Mouse (Mus musculus): ENCODE measurements around the gene Khdc1a. TPM values are rescaled to one million over a fixed set of nuclear protein-coding genes. Genes with fewer than 3 reads are reported as not detected.
"Not testable (repeated sequence)": the region's sequence is repeated elsewhere in the genome, so short reads cannot be mapped to it uniquely, and the experiment has no call there.

Khdc1a gene
- polyA plus RNA-seq, 1 experiment = not detected

DNA sequence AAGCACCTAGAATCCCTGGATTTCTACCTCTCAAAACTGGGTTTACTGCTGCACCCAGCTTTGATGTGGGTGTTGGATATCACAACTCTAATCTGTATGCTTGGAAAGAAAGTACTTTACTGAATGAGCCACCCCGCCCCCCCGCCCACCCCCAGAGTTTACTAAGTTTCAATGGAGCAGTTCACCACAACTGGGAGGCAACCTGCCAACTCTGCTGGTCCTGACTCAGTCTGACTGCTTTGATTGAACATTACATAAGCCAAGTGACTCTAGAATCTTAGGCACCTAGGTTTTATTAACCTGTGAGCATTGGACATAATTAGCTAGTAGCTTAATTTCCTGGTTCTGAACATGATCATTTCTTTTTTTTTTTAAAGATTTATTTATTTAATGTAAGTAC lies 35.1 kb upstream of the Khdc1a start:
- no peaks in the 10 kb centered on the region for H3K36me3 ChIP-seq (ENCODE audit: control insufficient read depth, insufficient read depth)
- no peaks in the 10 kb centered on the region for H3K79me2 ChIP-seq (ENCODE audit: control insufficient read depth, insufficient read depth)
- no peak overlapping the region for H3K4me3 ChIP-seq (ENCODE audit: insufficient read depth, poor library complexity, severe bottlenecking)
- TF ChIP-seq USF1 (IDR thresholded peaks at IDR 0.05; ENCODE audit: low read depth) (no peak), MAX (IDR thresholded peaks at IDR 0.05) (no peak), MYOG (IDR thresholded peaks at IDR 0.05; ENCODE audit: control insufficient read depth, extremely low read depth, insufficient read length) (no peak), CEBPB (IDR thresholded peaks at IDR 0.05; ENCODE audit: low read depth) (no peak), FOSL1 (IDR thresholded peaks at IDR 0.05; ENCODE audit: insufficient read depth, low read length, poor library complexity, severe bottlenecking) (no peak), CTCF (IDR thresholded peaks at IDR 0.05; ENCODE audit: control insufficient read depth, insufficient read depth, insufficient read length) (no peak), MYOD1 (IDR thresholded peaks at IDR 0.05; ENCODE audit: control insufficient read depth, insufficient read length, low read depth) (no peak)
- no peaks in the 10 kb centered on the region for H3K27me3 ChIP-seq (ENCODE audit: control insufficient read depth, insufficient read depth, insufficient read length)
- H3K79me3 ChIP-seq (ENCODE audit: low read depth) = no peaks in the 10 kb centered on the region
- no peak overlapping the region for H3ac ChIP-seq (ENCODE audit: control insufficient read depth, insufficient read length, low read depth)

DNA sequence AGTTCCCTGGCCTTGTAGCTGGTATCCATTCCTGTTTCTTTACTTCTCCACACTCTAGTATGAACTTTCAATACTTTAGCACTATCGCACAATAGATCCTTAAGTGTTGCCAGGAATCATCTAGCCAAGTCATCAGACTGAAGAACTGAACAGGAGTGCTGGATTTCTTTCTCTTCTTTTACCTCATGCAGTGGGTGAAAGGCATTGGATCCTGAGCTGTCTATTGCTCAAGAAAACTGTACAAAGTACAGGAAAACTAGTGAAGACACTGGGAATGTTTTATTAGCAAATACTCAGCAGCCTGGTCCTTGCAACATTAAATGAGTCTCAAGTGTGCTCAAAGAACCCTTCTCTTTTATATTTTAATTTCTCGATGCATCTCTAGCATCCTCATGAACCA lies 33.7 kb upstream of the Khdc1a start:
- H3K79me3 ChIP-seq (ENCODE audit: low read depth) = no peaks in the 10 kb centered on the region
- H3K27me3 ChIP-seq (ENCODE audit: control insufficient read depth, insufficient read depth, insufficient read length) = no peaks in the 10 kb centered on the region
- no peaks in the 10 kb centered on the region for H3K79me2 ChIP-seq (ENCODE audit: control insufficient read depth, insufficient read depth)
- H3K4me3 ChIP-seq (ENCODE audit: insufficient read depth, poor library complexity, severe bottlenecking) = no peak overlapping the region
- no peaks in the 10 kb centered on the region for H3K36me3 ChIP-seq (ENCODE audit: control insufficient read depth, insufficient read depth)
- TF ChIP-seq FOSL1 (IDR thresholded peaks at IDR 0.05; ENCODE audit: insufficient read depth, low read length, poor library complexity, severe bottlenecking) (no peak), MYOD1 (IDR thresholded peaks at IDR 0.05; ENCODE audit: control insufficient read depth, insufficient read length, low read depth) (no peak), MYOG (IDR thresholded peaks at IDR 0.05; ENCODE audit: control insufficient read depth, extremely low read depth, insufficient read length) (no peak), MAX (IDR thresholded peaks at IDR 0.05) (no peak), CEBPB (IDR thresholded peaks at IDR 0.05; ENCODE audit: low read depth) (no peak), USF1 (IDR thresholded peaks at IDR 0.05; ENCODE audit: low read depth) (no peak), CTCF (IDR thresholded peaks at IDR 0.05; ENCODE audit: control insufficient read depth, insufficient read depth, insufficient read length) (no peak)
- no peak overlapping the region for H3ac ChIP-seq (ENCODE audit: control insufficient read depth, insufficient read length, low read depth)

DNA sequence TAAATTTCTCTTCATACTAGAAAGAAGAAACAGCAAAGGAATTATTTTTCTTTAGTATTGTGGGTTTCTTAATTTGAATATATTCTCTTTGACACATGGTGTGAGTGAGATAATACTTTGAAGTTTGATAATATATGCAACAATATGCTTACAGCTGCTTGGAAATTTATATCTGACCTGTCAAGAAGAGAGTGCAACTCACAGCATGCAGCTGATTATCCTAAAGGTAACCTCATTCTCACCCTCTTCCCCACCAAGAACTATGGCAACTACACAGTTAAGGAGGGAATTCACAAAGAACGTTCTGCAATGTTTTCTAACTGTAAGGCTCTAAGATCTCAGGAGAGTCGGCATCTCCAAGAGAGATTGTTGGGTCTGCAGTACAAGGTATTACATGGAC lies 33.1 kb upstream of the Khdc1a start:
- H3K27me3 ChIP-seq (ENCODE audit: control insufficient read depth, insufficient read depth, insufficient read length) = no peaks in the 10 kb centered on the region
- no peak overlapping the region for H3K4me3 ChIP-seq (ENCODE audit: insufficient read depth, poor library complexity, severe bottlenecking)
- no peaks in the 10 kb centered on the region for H3K79me3 ChIP-seq (ENCODE audit: low read depth)
- no peaks in the 10 kb centered on the region for H3K36me3 ChIP-seq (ENCODE audit: control insufficient read depth, insufficient read depth)
- no peaks in the 10 kb centered on the region for H3K79me2 ChIP-seq (ENCODE audit: control insufficient read depth, insufficient read depth)
- H3ac ChIP-seq (ENCODE audit: control insufficient read depth, insufficient read length, low read depth) = no peak overlapping the region
- TF ChIP-seq FOSL1 (IDR thresholded peaks at IDR 0.05; ENCODE audit: insufficient read depth, low read length, poor library complexity, severe bottlenecking) (no peak), USF1 (IDR thresholded peaks at IDR 0.05; ENCODE audit: low read depth) (no peak), CEBPB (IDR thresholded peaks at IDR 0.05; ENCODE audit: low read depth) (no peak), MYOG (IDR thresholded peaks at IDR 0.05; ENCODE audit: control insufficient read depth, extremely low read depth, insufficient read length) (no peak), MAX (IDR thresholded peaks at IDR 0.05) (no peak), CTCF (IDR thresholded peaks at IDR 0.05; ENCODE audit: control insufficient read depth, insufficient read depth, insufficient read length) (no peak), MYOD1 (IDR thresholded peaks at IDR 0.05; ENCODE audit: control insufficient read depth, insufficient read length, low read depth) (no peak)

DNA sequence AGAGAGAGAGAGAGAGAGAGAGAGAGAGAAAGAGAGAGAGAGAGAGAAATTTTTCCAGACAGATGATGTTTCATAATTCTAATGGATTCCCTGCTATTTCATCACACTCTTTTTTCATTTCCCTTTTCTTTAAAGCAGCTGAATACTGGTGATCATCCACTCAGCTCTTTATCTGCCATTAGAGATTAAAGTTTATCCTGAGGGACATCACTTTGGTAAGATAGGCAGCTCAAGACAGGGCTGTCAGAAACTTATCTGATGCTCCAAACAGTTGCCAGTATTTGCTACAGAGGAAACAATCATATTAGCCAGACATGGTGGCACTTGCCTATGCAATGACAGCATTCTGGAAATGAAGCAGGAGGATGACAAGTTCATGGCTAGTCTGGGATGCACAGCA lies 31.2 kb upstream of the Khdc1a start:
- Histone ChIP-seq H3K36me3 (ENCODE audit: control insufficient read depth, insufficient read depth) (no peaks in the 10 kb centered on the region), H3K79me2 (ENCODE audit: control insufficient read depth, insufficient read depth) (no peaks in the 10 kb centered on the region), H3K27me3 (ENCODE audit: control insufficient read depth, insufficient read depth, insufficient read length) (no peaks in the 10 kb centered on the region), H3ac (ENCODE audit: control insufficient read depth, insufficient read length, low read depth) (no peak overlapping the region), H3K79me3 (ENCODE audit: low read depth) (no peaks in the 10 kb centered on the region), H3K4me3 (ENCODE audit: insufficient read depth, poor library complexity, severe bottlenecking) (no peak overlapping the region)
- TF ChIP-seq MAX (IDR thresholded peaks at IDR 0.05) (no peak), FOSL1 (IDR thresholded peaks at IDR 0.05; ENCODE audit: insufficient read depth, low read length, poor library complexity, severe bottlenecking) (no peak), MYOD1 (IDR thresholded peaks at IDR 0.05; ENCODE audit: control insufficient read depth, insufficient read length, low read depth) (no peak), MYOG (IDR thresholded peaks at IDR 0.05; ENCODE audit: control insufficient read depth, extremely low read depth, insufficient read length) (no peak), USF1 (IDR thresholded peaks at IDR 0.05; ENCODE audit: low read depth) (no peak), CEBPB (IDR thresholded peaks at IDR 0.05; ENCODE audit: low read depth) (no peak)

DNA sequence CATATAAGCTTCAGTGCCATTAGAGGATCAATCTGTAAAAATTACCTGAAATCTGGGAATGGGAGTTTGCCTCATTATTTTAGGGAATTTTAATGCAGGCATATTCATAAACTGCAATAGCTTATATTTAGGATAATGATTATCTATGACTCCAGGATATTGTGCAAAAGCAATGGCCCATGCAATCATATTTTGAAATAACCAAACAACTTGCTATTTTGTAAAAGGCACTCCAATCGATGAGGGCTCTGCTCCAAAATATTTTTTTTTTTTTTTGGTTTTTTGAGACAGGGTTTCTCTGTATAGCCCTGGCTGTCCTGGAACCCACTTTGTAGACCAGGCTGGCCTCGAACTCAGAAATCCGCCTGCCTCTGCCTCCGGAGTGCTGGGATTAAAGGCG lies 29.2 kb upstream of the Khdc1a start:
- not testable (repeated sequence) for H3K79me2 ChIP-seq (ENCODE audit: control insufficient read depth, insufficient read depth); H3K27me3 ChIP-seq (ENCODE audit: control insufficient read depth, insufficient read depth, insufficient read length); H3K79me3 ChIP-seq (ENCODE audit: low read depth); H3K36me3 ChIP-seq (ENCODE audit: control insufficient read depth, insufficient read depth); H3ac ChIP-seq (ENCODE audit: control insufficient read depth, insufficient read length, low read depth); H3K4me3 ChIP-seq (ENCODE audit: insufficient read depth, poor library complexity, severe bottlenecking)

DNA sequence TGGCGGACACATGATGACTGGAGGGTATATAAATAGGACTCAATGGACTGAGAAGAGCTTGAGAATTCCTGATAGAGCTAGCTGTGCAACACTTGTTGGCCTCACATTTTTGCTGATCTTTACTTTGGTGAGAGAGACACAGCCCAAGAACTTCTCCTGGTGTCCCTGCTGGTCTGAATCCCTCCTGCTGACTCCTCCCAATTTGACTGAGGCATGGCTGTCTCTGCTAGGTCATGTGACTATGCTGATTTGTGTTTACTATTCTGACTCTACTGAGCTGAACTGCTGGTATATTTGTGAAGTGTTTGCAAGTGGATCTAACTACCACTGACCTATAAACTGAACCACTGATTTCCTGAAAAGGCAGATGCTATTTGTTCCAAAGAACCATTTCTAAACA lies 27.8 kb upstream of the Khdc1a start:
- no peak overlapping the region for H3ac ChIP-seq (ENCODE audit: control insufficient read depth, insufficient read length, low read depth)
- no peaks in the 10 kb centered on the region for H3K36me3 ChIP-seq (ENCODE audit: control insufficient read depth, insufficient read depth)
- H3K79me2 ChIP-seq (ENCODE audit: control insufficient read depth, insufficient read depth) = no peaks in the 10 kb centered on the region
- no peak overlapping the region for H3K4me3 ChIP-seq (ENCODE audit: insufficient read depth, poor library complexity, severe bottlenecking)
- no peaks in the 10 kb centered on the region for H3K27me3 ChIP-seq (ENCODE audit: control insufficient read depth, insufficient read depth, insufficient read length)
- H3K79me3 ChIP-seq (ENCODE audit: low read depth) = no peaks in the 10 kb centered on the region
- TF ChIP-seq CEBPB (IDR thresholded peaks at IDR 0.05; ENCODE audit: low read depth) (no peak), FOSL1 (IDR thresholded peaks at IDR 0.05; ENCODE audit: insufficient read depth, low read length, poor library complexity, severe bottlenecking) (no peak), MAX (IDR thresholded peaks at IDR 0.05) (no peak), MYOD1 (IDR thresholded peaks at IDR 0.05; ENCODE audit: control insufficient read depth, insufficient read length, low read depth) (no peak), MYOG (IDR thresholded peaks at IDR 0.05; ENCODE audit: control insufficient read depth, extremely low read depth, insufficient read length) (no peak), USF1 (IDR thresholded peaks at IDR 0.05; ENCODE audit: low read depth) (no peak), CTCF (IDR thresholded peaks at IDR 0.05; ENCODE audit: control insufficient read depth, insufficient read depth, insufficient read length) (no peak)

Measured in C2C12 (cell line).